Mouse (Mus musculus) neutrophil, adult 65 days (primary cell): ENCODE data around the gene Olfr338. TPM values are rescaled to one million over a fixed set of nuclear protein-coding genes. Genes with fewer than 3 reads are reported as not detected.

ENCODE experiments used
- total RNA-seq: library from RNA; stranded (reverse); gene quantifications from 2 replicates; pipeline ENCODE4 v1.2.4, GENCODE M21; 2023

The Olfr338 gene
- 0.06 TPM in 1 of 2 replicates, not detected in the other for total RNA-seq

GRCm38 (mm10) chr2:36373219-36373618 is at the start of gene Olfr338:
Gene Olfr338, plus strand, starts transcription at chr2:36373519.

GRCm38 (mm10) chr2:36418647-36419046 is 45.3 kb downstream of the Olfr338 start, which contains the start of gene Olfr339:
Gene Olfr339, plus strand, starts transcription at chr2:36418947.

Other genes with a start within 250 kb of the Olfr338 start
- 2.7 and 5.4 TPM in 2 replicates for gene Mrrf, start 237.1 kb upstream of the Olfr338 start, total RNA-seq
- 37.9 and 41.1 TPM in 2 replicates for gene Rbm18, start 236.7 kb upstream of the Olfr338 start, total RNA-seq
- 113 and 132 TPM in 2 replicates for gene Ptgs1, start 143.1 kb upstream of the Olfr338 start, total RNA-seq
- gene Olfr339, start 45.4 kb downstream of the Olfr338 start, total RNA-seq: not detected in 2 replicates
- gene Olfr340, start 79.1 kb downstream of the Olfr338 start, total RNA-seq: not detected in 2 replicates
- gene Olfr341, start 108.9 kb downstream of the Olfr338 start, total RNA-seq: not detected in 2 replicates
- not detected in 2 replicates for gene Olfr342, start 151.5 kb downstream of the Olfr338 start, total RNA-seq
- not detected in 2 replicates for gene Olfr344, start 193.1 kb downstream of the Olfr338 start, total RNA-seq